Mouse (Mus musculus): ENCODE measurements around the gene Olfr988. TPM values are rescaled to one million over a fixed set of nuclear protein-coding genes. Genes with fewer than 3 reads are reported as not detected.
"Not testable (repeated sequence)": the region's sequence is repeated elsewhere in the genome, so short reads cannot be mapped to it uniquely, and the experiment has no call there.

Gene Olfr988
- not detected in 2 replicates for polyA plus RNA-seq (2015; fragmentation: Nextera tagmentation; extraction: Ambion mirVana)

DNA sequence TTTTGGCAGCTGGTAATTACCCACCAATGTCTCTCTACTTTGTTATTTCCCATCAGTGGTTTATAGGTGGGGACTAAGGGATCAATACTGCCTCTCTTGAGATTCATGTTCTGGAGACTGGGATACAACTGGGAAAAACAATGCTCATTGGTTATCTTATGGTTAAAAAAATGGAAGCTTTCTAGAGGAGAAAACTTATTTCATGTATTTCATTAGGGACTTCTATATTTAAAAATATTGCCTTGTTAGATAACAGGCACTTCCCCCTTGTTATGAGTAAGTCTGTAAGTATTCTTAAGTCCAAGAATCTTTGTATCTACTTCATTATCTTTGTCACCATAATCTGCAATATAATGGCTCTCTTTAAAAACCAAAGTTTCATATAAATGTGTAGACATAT is at the start of gene Olfr988:
Gene Olfr988 (minus strand): TSS at position 101 of the 400 bp plus-strand sequence.
- not testable (repeated sequence) for H3K4me1 ChIP-seq (replicated peaks; ENCODE audit: control insufficient read depth, insufficient read depth, low read length); H3K27ac ChIP-seq (ENCODE audit: low read length); H3K9ac ChIP-seq (ENCODE audit: low read length); H3K27me3 ChIP-seq (ENCODE audit: control insufficient read depth, insufficient read depth, low read depth, low read length); ATAC-seq (ENCODE audit: low read depth); H3K4me2 ChIP-seq (ENCODE audit: low read depth, low read length); H3K9me3 ChIP-seq (ENCODE audit: control insufficient read depth, low read length); H3K36me3 ChIP-seq (ENCODE audit: control insufficient read depth, insufficient read depth, low read length); H3K4me3 ChIP-seq (ENCODE audit: low read length)

DNA sequence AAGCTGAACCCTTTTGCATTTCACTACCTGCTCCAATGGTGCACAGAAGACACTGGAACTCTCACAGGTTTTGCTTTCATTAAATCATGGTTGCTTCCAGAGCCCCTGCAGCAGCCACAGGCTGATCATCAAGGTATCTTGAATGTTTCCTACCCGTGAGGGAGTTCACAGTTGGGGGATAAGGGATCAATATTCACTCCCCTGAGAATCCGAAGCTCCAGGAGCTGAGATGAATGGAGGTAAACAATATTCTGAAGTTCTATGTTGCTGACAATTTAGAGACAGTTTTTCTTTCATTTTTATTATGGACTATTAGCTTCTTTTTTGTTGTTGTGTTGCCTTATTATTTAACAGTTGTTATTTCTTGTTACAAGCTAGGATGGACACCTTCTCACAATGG is 46.3 kb upstream of the Olfr988 start, which contains the start of gene Olfr992:
Gene Olfr992 (minus strand): TSS at position 101 of the 400 bp plus-strand sequence.
- no peaks in the 10 kb centered on the region for H3K27me3 ChIP-seq (ENCODE audit: control insufficient read depth, insufficient read depth, low read depth, low read length)
- H3K9me3 ChIP-seq (ENCODE audit: control insufficient read depth, low read length), result no peaks in the 10 kb centered on the region
- no peaks in the 10 kb centered on the region for H3K36me3 ChIP-seq (ENCODE audit: control insufficient read depth, insufficient read depth, low read length)
- no peak within 1 kb of the TSS for H3K4me3 ChIP-seq (ENCODE audit: low read length)
- ATAC-seq (ENCODE audit: low read depth), result no peak
- no peak within 1 kb of the TSS for H3K4me2 ChIP-seq (ENCODE audit: low read depth, low read length)
- H3K4me1 ChIP-seq (replicated peaks; ENCODE audit: control insufficient read depth, insufficient read depth, low read length), result no peaks in the 10 kb centered on the region
- 38% methylated on average over 2 of the region's 2 CpGs for WGBS
- no peak within 1 kb of the TSS for H3K9ac ChIP-seq (ENCODE audit: low read length)
- H3K27ac ChIP-seq (ENCODE audit: low read length), result no peak within 1 kb of the TSS

GRCm38 (mm10) chr2:85339972-85340371 is 23.1 kb downstream of the Olfr988 start:
- 40% methylated on average over 7 of the region's 7 CpGs for WGBS

GRCm38 (mm10) chr2:85339215-85339614 is 23.8 kb downstream of the Olfr988 start, which contains the start of gene Olfr987:
Gene Olfr987, minus strand, starts transcription at chr2:85339315.
- not testable (repeated sequence) for H3K4me3 ChIP-seq (ENCODE audit: low read length); H3K9ac ChIP-seq (ENCODE audit: low read length); H3K36me3 ChIP-seq (ENCODE audit: control insufficient read depth, insufficient read depth, low read length); H3K9me3 ChIP-seq (ENCODE audit: control insufficient read depth, low read length); H3K4me2 ChIP-seq (ENCODE audit: low read depth, low read length); H3K4me1 ChIP-seq (replicated peaks; ENCODE audit: control insufficient read depth, insufficient read depth, low read length); H3K27me3 ChIP-seq (ENCODE audit: control insufficient read depth, insufficient read depth, low read depth, low read length); ATAC-seq (ENCODE audit: low read depth); H3K27ac ChIP-seq (ENCODE audit: low read length)

More at GRCm38 (mm10) chr2:85339972-85340371, 23.1 kb downstream of the Olfr988 start:
- Histone ChIP-seq H3K27me3 (ENCODE audit: control insufficient read depth, insufficient read depth, low read depth, low read length) (no peaks in the 10 kb centered on the region), H3K4me3 (ENCODE audit: low read length) (no peak overlapping the region), H3K27ac (ENCODE audit: low read length) (no peak overlapping the region), H3K4me2 (ENCODE audit: low read depth, low read length) (no peak overlapping the region), H3K9ac (ENCODE audit: low read length) (no peak overlapping the region), H3K4me1 (replicated peaks; ENCODE audit: control insufficient read depth, insufficient read depth, low read length) (no peaks in the 10 kb centered on the region), H3K9me3 (ENCODE audit: control insufficient read depth, low read length) (no peaks in the 10 kb centered on the region), H3K36me3 (ENCODE audit: control insufficient read depth, insufficient read depth, low read length) (no peaks in the 10 kb centered on the region)
- no peak for ATAC-seq (ENCODE audit: low read depth)

GRCm38 (mm10) chr2:85319106-85319505 is 43.9 kb downstream of the Olfr988 start:
- no peak for ATAC-seq (ENCODE audit: low read depth)
- H3K9me3 ChIP-seq (ENCODE audit: control insufficient read depth, low read length), result no peaks in the 10 kb centered on the region
- H3K36me3 ChIP-seq (ENCODE audit: control insufficient read depth, insufficient read depth, low read length), result no peaks in the 10 kb centered on the region
- no peak overlapping the region for H3K9ac ChIP-seq (ENCODE audit: low read length)
- no peaks in the 10 kb centered on the region for H3K27me3 ChIP-seq (ENCODE audit: control insufficient read depth, insufficient read depth, low read depth, low read length)
- H3K4me2 ChIP-seq (ENCODE audit: low read depth, low read length), result no peak overlapping the region
- 85% methylated on average over 1 of the region's 1 CpGs for WGBS
- no peaks in the 10 kb centered on the region for H3K4me1 ChIP-seq (replicated peaks; ENCODE audit: control insufficient read depth, insufficient read depth, low read length)
- H3K4me3 ChIP-seq (ENCODE audit: low read length), result no peak overlapping the region
- H3K27ac ChIP-seq (ENCODE audit: low read length), result no peak overlapping the region

Other genes starting within 250 kb of the Olfr988 start
- 172 and 194 TPM in 2 replicates for gene Aplnr, start 227.0 kb downstream of the Olfr988 start, polyA plus RNA-seq (2015; fragmentation: Nextera tagmentation; extraction: Ambion mirVana)
- 0.20 and 0.29 TPM in 2 replicates for gene Lrrc55, start 166.0 kb downstream of the Olfr988 start, polyA plus RNA-seq (2015; fragmentation: Nextera tagmentation; extraction: Ambion mirVana)
- not detected in 2 replicates for gene Olfr987, start 23.9 kb downstream of the Olfr988 start, polyA plus RNA-seq (2015; fragmentation: Nextera tagmentation; extraction: Ambion mirVana)
- gene Olfr992, start 46.2 kb upstream of the Olfr988 start, polyA plus RNA-seq (2015; fragmentation: Nextera tagmentation; extraction: Ambion mirVana), result not detected in 2 replicates
- not detected in 2 replicates for gene Olfr993, start 51.6 kb upstream of the Olfr988 start, polyA plus RNA-seq (2015; fragmentation: Nextera tagmentation; extraction: Ambion mirVana)
- gene Olfr994, start 73.2 kb upstream of the Olfr988 start, polyA plus RNA-seq (2015; fragmentation: Nextera tagmentation; extraction: Ambion mirVana), result not detected in 2 replicates
- not detected in 2 replicates for gene Olfr995, start 80.4 kb upstream of the Olfr988 start, polyA plus RNA-seq (2015; fragmentation: Nextera tagmentation; extraction: Ambion mirVana)
- gene 4833423E24Rik, start 155.8 kb upstream of the Olfr988 start, polyA plus RNA-seq (2015; fragmentation: Nextera tagmentation; extraction: Ambion mirVana), result 0.41 and 0.50 TPM in 2 replicates
- not detected in 2 replicates for gene Olfr996, start 216.0 kb upstream of the Olfr988 start, polyA plus RNA-seq (2015; fragmentation: Nextera tagmentation; extraction: Ambion mirVana)
- gene Olfr998, start 225.7 kb upstream of the Olfr988 start, polyA plus RNA-seq (2015; fragmentation: Nextera tagmentation; extraction: Ambion mirVana), result not detected in 2 replicates
- gene Olfr1000, start 248.7 kb upstream of the Olfr988 start, polyA plus RNA-seq (2015; fragmentation: Nextera tagmentation; extraction: Ambion mirVana), result not detected in 2 replicates